Mouse (Mus musculus) midbrain, embryonic 14.5 days (tissue): ENCODE data around the gene B020011L13Rik. TPM values are rescaled to one million over a fixed set of nuclear protein-coding genes. Genes with fewer than 3 reads are reported as not detected.
"Not testable (repeated sequence)": the region's sequence is repeated elsewhere in the genome, so short reads cannot be mapped to it uniquely, and the experiment has no call there.

Source experiments
- ATAC-seq: fragments of 200-750 bp; cut with Nextera tagmentation; 2 replicates; pipeline ENCODE4 v1.8.0; 2017; ENCODE audit warnings: moderate number of reproducible peaks, moderate library complexity; ENCODE audit not compliant: low FRiP score, low TSS enrichment
- DNase-seq: peaks from one replicate; pipeline ENCODE4 v3.0.0-alpha.2; 2015
- H3K27ac ChIP-seq: fragments of 300-500 bp; sonication (generic); replicated peaks from 2 replicates; pipeline ENCODE4 v1.5.1; 2014; ENCODE audit warnings: mild to moderate bottlenecking, low read depth, low read length, moderate library complexity
- H3K27me3 ChIP-seq: fragments of 300-500 bp; sonication (generic); 2 replicates; pipeline ENCODE4 v1.6.1; 2014; ENCODE audit warnings: low read length, control low read depth, mixed read lengths; ENCODE audit not compliant: control insufficient read depth, insufficient read depth
- H3K36me3 ChIP-seq: fragments of 300-500 bp; sonication (generic); 2 replicates; pipeline ENCODE4 v1.6.1; 2014; ENCODE audit warnings: low read length, control low read depth; ENCODE audit not compliant: control insufficient read depth, insufficient read depth
- H3K4me1 ChIP-seq: fragments of 300-500 bp; sonication (generic); 2 replicates; pipeline ENCODE4 v1.6.1; 2014; ENCODE audit warnings: mild to moderate bottlenecking, antibody characterized with exemption, low read length, control low read depth; ENCODE audit not compliant: control insufficient read depth, insufficient read depth
- H3K4me2 ChIP-seq: fragments of 300-500 bp; sonication (generic); 2 replicates; pipeline ENCODE4 v1.6.1; 2014; ENCODE audit warnings: mild to moderate bottlenecking, low read length, moderate library complexity
- H3K4me3 ChIP-seq: fragments of 300-500 bp; sonication (generic); replicated peaks from 2 replicates; pipeline ENCODE4 v1.5.1; 2014; ENCODE audit warnings: low read depth, low read length
- H3K9ac ChIP-seq: fragments of 300-500 bp; sonication (generic); replicated peaks from 2 replicates; pipeline ENCODE4 v1.6.1; 2014; ENCODE audit warnings: mild to moderate bottlenecking, low read length, moderate library complexity
- H3K9me3 ChIP-seq: fragments of 300-500 bp; sonication (generic); 2 replicates; pipeline ENCODE4 v1.6.1; 2016; ENCODE audit warnings: low read length, control low read depth, mixed read lengths; ENCODE audit not compliant: control insufficient read depth
- WGBS: fragments of 180-500 bp; shearing (Covaris S2); extraction: QIAGEN DNeasy Blood & Tissue Kit; methylation state at CpG from one replicate; pipeline ENCODE4 v1.1.7; 2014; 5-methylcytosine and 5-hydroxymethylcytosine counted together
- polyA plus RNA-seq: library from polyadenylated mRNA; unstranded; fragments of >200 nt; fragmentation: Nextera tagmentation; extraction: Ambion mirVana; gene quantifications from 2 replicates; pipeline ENCODE4 v1.2.1, GENCODE M21; 2014

Gene B020011L13Rik
- not detected in 2 replicates for polyA plus RNA-seq

- H3K27me3 ChIP-seq, H3K4me3 ChIP-seq, H3K4me2 ChIP-seq, H3K36me3 ChIP-seq, H3K9me3 ChIP-seq, H3K4me1 ChIP-seq, DNase-seq, H3K9ac ChIP-seq, ATAC-seq, H3K27ac ChIP-seq: not testable (repeated sequence)
- 60% methylated on average over 3 of the region's 3 CpGs for WGBS
Measured at GRCm38 (mm10) chr1:117780833-117781232, at the start of gene B020011L13Rik. B020011L13Rik (plus strand) TSS chr1:117781133.

- not testable (repeated sequence) for H3K4me2 ChIP-seq, H3K4me1 ChIP-seq, ATAC-seq, H3K27me3 ChIP-seq, H3K9me3 ChIP-seq, H3K27ac ChIP-seq, H3K9ac ChIP-seq, H3K36me3 ChIP-seq, H3K4me3 ChIP-seq, DNase-seq
Measured at GRCm38 (mm10) chr1:117816271-117816670, 35.3 kb downstream of the B020011L13Rik start.

- not testable (repeated sequence) for H3K36me3 ChIP-seq, H3K4me3 ChIP-seq, H3K27ac ChIP-seq, H3K9me3 ChIP-seq, H3K27me3 ChIP-seq, DNase-seq, H3K4me2 ChIP-seq, H3K4me1 ChIP-seq, ATAC-seq, H3K9ac ChIP-seq
- WGBS: 69% methylated on average over 5 of the region's 5 CpGs
Measured at GRCm38 (mm10) chr1:117829781-117830180, 48.8 kb downstream of the B020011L13Rik start, which contains the start of gene Gm28360. Gm28360 (plus strand) TSS chr1:117830081.

- H3K9me3 ChIP-seq, H3K36me3 ChIP-seq, H3K27me3 ChIP-seq, H3K4me1 ChIP-seq, DNase-seq, H3K9ac ChIP-seq, ATAC-seq, H3K4me2 ChIP-seq, H3K27ac ChIP-seq, H3K4me3 ChIP-seq: not testable (repeated sequence)
- WGBS: 86% methylated on average over 3 of the region's 3 CpGs
Measured at GRCm38 (mm10) chr1:117851718-117852117, 70.8 kb downstream of the B020011L13Rik start.

Other genes with a start within 250 kb of the B020011L13Rik start
- gene Gm28363, start 84.0 kb upstream of the B020011L13Rik start, polyA plus RNA-seq: not detected in 2 replicates
- gene Gm28360, start 48.9 kb downstream of the B020011L13Rik start, polyA plus RNA-seq: not detected in 2 replicates
- not detected in 2 replicates for gene Gm28168, start 146.9 kb downstream of the B020011L13Rik start, polyA plus RNA-seq
- gene Gm7145, start 184.8 kb downstream of the B020011L13Rik start, polyA plus RNA-seq: not detected in 2 replicates